Mouse (Mus musculus) spleen, adult 2 months (tissue): Measurements from ENCODE around the gene Prss2. TPM values are rescaled to one million over a fixed set of nuclear protein-coding genes. Genes with fewer than 3 reads are reported as not detected.
"Not testable (repeated sequence)": the region's sequence is repeated elsewhere in the genome, so short reads cannot be mapped to it uniquely, and the experiment has no call there.

Experiments
- DNase-seq, 2 experiments: peaks; one replicate each; pipeline versions ENCODE4 v3.0.0 to v3.0.0-alpha.2; 2012 to 2021; ENCODE audit warnings: low spot score in 2 of 2, low read depth in 1 of 2
- H3K27ac ChIP-seq: fragments of 200-500 bp; 2 replicates; pipeline ENCODE4 v1.5.1; 2012; ENCODE audit warnings: low read length, inconsistent platforms; ENCODE audit not compliant: insufficient read depth
- H3K27me3 ChIP-seq: fragments of 200-500 bp; 2 replicates; pipeline ENCODE4 v1.6.1; 2012; ENCODE audit warnings: mild to moderate bottlenecking, moderate library complexity, low read length, inconsistent platforms; ENCODE audit not compliant: control insufficient read depth, insufficient read depth
- H3K36me3 ChIP-seq: fragments of 200-500 bp; 2 replicates; pipeline ENCODE4 v1.6.1; 2012; ENCODE audit warnings: mild to moderate bottlenecking, low read length, inconsistent platforms; ENCODE audit not compliant: control insufficient read depth, insufficient read depth
- H3K4me1 ChIP-seq: fragments of 200-500 bp; 2 replicates; pipeline ENCODE4 v1.6.1; 2011; ENCODE audit warnings: inconsistent platforms; ENCODE audit not compliant: control insufficient read depth, insufficient read depth, insufficient read length
- H3K4me3 ChIP-seq: fragments of 200-500 bp; 2 replicates; pipeline ENCODE4 v1.5.1; 2011; ENCODE audit warnings: mild to moderate bottlenecking, inconsistent platforms; ENCODE audit not compliant: insufficient read depth, insufficient read length; ENCODE audit errors: extremely low read depth
- CTCF ChIP-seq: fragments of 200-500 bp; IDR thresholded peaks from 2 replicates; pipeline ENCODE4 v1.5.1; 2011; ENCODE audit warnings: mild to moderate bottlenecking, inconsistent platforms; ENCODE audit not compliant: insufficient read depth, insufficient read length, insufficient replicate concordance; ENCODE audit errors: extremely low read depth
- POLR2A ChIP-seq: fragments of 200-500 bp; IDR thresholded peaks from 2 replicates; pipeline ENCODE4 v1.6.1; 2011; ENCODE audit warnings: low read depth, low read length, inconsistent platforms
- whole genome bisulfite sequencing: fragments of 180-500 bp; shearing (Covaris S2); methylation state at CpG from one replicate; pipeline ENCODE4 v1.1.7; 2018; 5-methylcytosine and 5-hydroxymethylcytosine counted together
- polyA plus RNA-seq: library from polyadenylated mRNA; depleted of rRNA; stranded (reverse); fragments of >200 nt; gene quantifications from 2 replicates; pipeline ENCODE4 v1.2.3, GENCODE M21; 2012; rRNA removed

The Prss2 gene
- polyA plus RNA-seq = 9,234 and 9,806 TPM in 2 replicates

GRCm38 (mm10) chr6:41521487-41521886 is at the start of gene Prss2:
Gene Prss2 (plus strand): TSS chr6:41521787.
- Histone ChIP-seq H3K36me3 (no peaks in the 10 kb centered on the region), H3K4me3 (no peak within 1 kb of the TSS), H3K27me3 (no peaks in the 10 kb centered on the region), H3K27ac (no peak within 1 kb of the TSS), H3K4me1 (no peaks in the 10 kb centered on the region)
- DNase-seq = no peak
- 79% methylated on average over 1 of the region's 1 CpGs for WGBS
- TF ChIP-seq POLR2A (no peak), CTCF (no peak)

GRCm38 (mm10) chr6:41499374-41499773 is 22.2 kb upstream of the Prss2 start:
- WGBS = 78% methylated on average over 3 of the region's 3 CpGs

GRCm38 (mm10) chr6:41504915-41505314 is 16.7 kb upstream of the Prss2 start:
- WGBS = 89% methylated on average over 2 of the region's 2 CpGs
- TF ChIP-seq CTCF = no peak
- no peak for TF ChIP-seq POLR2A
- Histone ChIP-seq H3K27ac (no peak overlapping the region), H3K4me1 (no peaks in the 10 kb centered on the region), H3K4me3 (no peak overlapping the region), H3K27me3 (no peaks in the 10 kb centered on the region), H3K36me3 (no peaks in the 10 kb centered on the region)
- no peak for DNase-seq

More at GRCm38 (mm10) chr6:41499374-41499773, 22.2 kb upstream of the Prss2 start:
- no peak overlapping the region for H3K27ac ChIP-seq
- DNase-seq = no peak
- no peaks in the 10 kb centered on the region for H3K4me1 ChIP-seq
- no peak for TF ChIP-seq CTCF
- TF ChIP-seq POLR2A = no peak
- H3K36me3 ChIP-seq = no peaks in the 10 kb centered on the region
- no peaks in the 10 kb centered on the region for H3K27me3 ChIP-seq
- H3K4me3 ChIP-seq = no peak overlapping the region

GRCm38 (mm10) chr6:41505323-41505722 is 16.3 kb upstream of the Prss2 start:
- H3K36me3 ChIP-seq = no peaks in the 10 kb centered on the region
- TF ChIP-seq POLR2A (no peak), CTCF (no peak)
- 64% methylated on average over 6 of the region's 6 CpGs for WGBS
- H3K4me1 ChIP-seq = no peaks in the 10 kb centered on the region
- no peaks in the 10 kb centered on the region for H3K27me3 ChIP-seq
- no peak for DNase-seq
- H3K4me3 ChIP-seq = no peak overlapping the region
- no peak overlapping the region for H3K27ac ChIP-seq

- WGBS = 26% methylated on average over 6 of the region's 6 CpGs
- TF ChIP-seq CTCF (no peak), POLR2A (no peak)
Observed at GRCm38 (mm10) chr6:41518017-41518524, 3.5 kb upstream of the Prss2 start.

GRCm38 (mm10) chr6:41526453-41526852 is 4.9 kb downstream of the Prss2 start:
- Histone ChIP-seq H3K4me1 (no peaks in the 10 kb centered on the region), H3K36me3 (no peaks in the 10 kb centered on the region), H3K27ac (no peak overlapping the region), H3K4me3 (no peak overlapping the region), H3K27me3 (no peaks in the 10 kb centered on the region)
- TF ChIP-seq CTCF (no peak), POLR2A (no peak)
- DNase-seq = no peak

More at GRCm38 (mm10) chr6:41518017-41518524, 3.5 kb upstream of the Prss2 start:
- no peaks in the 10 kb centered on the region for H3K27me3 ChIP-seq
- no peak overlapping the region for H3K4me3 ChIP-seq
- no peaks in the 10 kb centered on the region for H3K36me3 ChIP-seq
- no peak for DNase-seq
- no peak overlapping the region for H3K27ac ChIP-seq
- H3K4me1 ChIP-seq = no peaks in the 10 kb centered on the region

- H3K36me3 ChIP-seq = no peaks in the 10 kb centered on the region
- no peak overlapping the region for H3K27ac ChIP-seq
- H3K27me3 ChIP-seq = no peaks in the 10 kb centered on the region
- WGBS = 26% methylated on average over 1 of the region's 1 CpGs
- no peaks in the 10 kb centered on the region for H3K4me1 ChIP-seq
- H3K4me3 ChIP-seq = no peak overlapping the region
- no peak for DNase-seq
- TF ChIP-seq CTCF (no peak), POLR2A (no peak)
Observed at GRCm38 (mm10) chr6:41527402-41527801, 5.8 kb downstream of the Prss2 start.

GRCm38 (mm10) chr6:41529987-41530386 is 8.4 kb downstream of the Prss2 start:
- H3K27me3 ChIP-seq, H3K36me3 ChIP-seq, H3K27ac ChIP-seq, DNase-seq, H3K4me1 ChIP-seq, H3K4me3 ChIP-seq: not testable (repeated sequence)
- 53% methylated on average over 2 of the region's 2 CpGs for WGBS
